Mouse (Mus musculus) MEL (cell line): ENCODE data around the gene Tnfaip2.

Experiments
- CTCF ChIP-seq, 3 experiments: IDR thresholded peaks in 2 of 3; conservative IDR thresholded peaks in 1 of 3; 2 replicates each; pipeline ENCODE4 v1.5.1; 2011 to 2012; ENCODE audit warnings: low read length in 3 of 3, low read depth in 2 of 3, mild to moderate bottlenecking in 2 of 3, improper control_type of control experiment in 1 of 3, inconsistent platforms in 1 of 3, mixed read lengths in 1 of 3, moderate library complexity in 1 of 3; ENCODE audit not compliant: control insufficient read depth in 1 of 3, insufficient read depth in 1 of 3, poor library complexity in 1 of 3, severe bottlenecking in 1 of 3
- ETS1 ChIP-seq: IDR thresholded peaks from 2 replicates; pipeline ENCODE4 v1.6.1; 2012; ENCODE audit warnings: low read depth, mild to moderate bottlenecking, inconsistent platforms, low read length, improper control_type of control experiment, moderate library complexity
- GATA1 ChIP-seq: IDR thresholded peaks from 2 replicates; pipeline ENCODE4 v1.6.1; 2011; ENCODE audit warnings: low read depth, low read length, improper control_type of control experiment
- POLR2A ChIP-seq, 2 experiments: IDR thresholded peaks; 2 replicates each; pipeline ENCODE4 v1.6.1; 2011 to 2012; ENCODE audit warnings: low read length in 2 of 2, mild to moderate bottlenecking in 2 of 2, control low read depth in 1 of 2, improper control_type of control experiment in 1 of 2, low read depth in 1 of 2, moderate library complexity in 1 of 2; ENCODE audit not compliant: control insufficient read depth in 1 of 2, insufficient read depth in 1 of 2, poor library complexity in 1 of 2
- POLR2AphosphoS5 ChIP-seq: IDR thresholded peaks from 2 replicates; pipeline ENCODE4 v1.6.1; 2012; ENCODE audit warnings: low read depth, borderline replicate concordance, mild to moderate bottlenecking, inconsistent platforms, low read length, moderate library complexity, mixed read lengths
- TAL1 ChIP-seq: IDR thresholded peaks from 2 replicates; pipeline ENCODE4 v1.6.1; 2012; ENCODE audit warnings: mild to moderate bottlenecking, inconsistent platforms, low read length, moderate library complexity, mixed read lengths
- TCF12 ChIP-seq: IDR thresholded peaks from 2 replicates; pipeline ENCODE4 v1.6.1; 2014; ENCODE audit warnings: low read depth, mild to moderate bottlenecking, inconsistent platforms, low read length, improper control_type of control experiment, moderate library complexity
- UBTF ChIP-seq: IDR thresholded peaks from 2 replicates; pipeline ENCODE4 v1.6.1; 2012; ENCODE audit warnings: low read depth, mild to moderate bottlenecking, inconsistent platforms, low read length, improper control_type of control experiment, moderate library complexity, borderline replicate concordance; ENCODE audit not compliant: insufficient read depth
- USF2 ChIP-seq, 2 experiments: IDR thresholded peaks; 2 replicates each; pipeline ENCODE4 v1.6.1; 2011 to 2012; ENCODE audit warnings: improper control_type of control experiment in 2 of 2, low read length in 2 of 2, borderline replicate concordance in 1 of 2, inconsistent platforms in 1 of 2, low read depth in 1 of 2, mild to moderate bottlenecking in 1 of 2; ENCODE audit not compliant: insufficient read depth in 1 of 2

DNA sequence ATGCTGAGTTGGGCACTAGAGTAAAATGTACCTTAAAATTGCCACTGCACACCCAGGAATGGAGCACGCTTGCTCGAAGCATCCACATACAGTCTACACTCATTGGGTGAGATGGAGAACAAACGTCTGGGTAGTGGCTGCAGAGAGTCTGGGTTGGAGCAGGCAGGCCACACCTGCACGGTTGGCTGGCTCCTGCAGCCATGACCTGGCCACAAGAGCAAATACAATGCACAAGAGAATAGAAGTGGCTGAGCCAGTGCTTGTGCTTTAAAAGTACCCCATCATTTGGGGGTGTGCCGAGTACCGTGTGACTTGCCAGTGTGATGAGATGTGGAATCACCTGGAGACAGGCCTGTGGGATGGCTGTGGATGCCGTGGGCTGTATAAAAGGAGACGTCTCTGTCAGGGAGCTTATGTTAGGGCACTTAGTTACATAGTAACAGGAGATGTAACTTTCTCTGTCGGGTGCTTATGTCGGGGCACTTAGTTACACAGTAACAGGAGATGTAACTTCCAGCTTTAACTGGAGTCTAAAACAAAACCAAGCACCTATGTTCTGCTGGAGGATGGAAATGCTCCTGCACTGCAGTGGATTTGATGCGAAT, 47.1 kb downstream of the Tnfaip2 start:
- TF ChIP-seq GATA1 = no peak
- no peak for TF ChIP-seq CTCF (IDR thresholded peaks at IDR 0.05 in 2 of 3, conservative IDR thresholded peaks at IDR 0.05 in 1 of 3; ENCODE audit: control insufficient read depth in 1 of 3, insufficient read depth in 1 of 3, low read depth in 2 of 3, low read length in 3 of 3, poor library complexity in 1 of 3, severe bottlenecking in 1 of 3)
- TF ChIP-seq POLR2AphosphoS5 = no peak
- TF ChIP-seq ETS1 = no peak
- TF ChIP-seq USF2 (IDR thresholded peaks at IDR 0.05; ENCODE audit: borderline replicate concordance in 1 of 2, insufficient read depth in 1 of 2, low read depth in 1 of 2, low read length in 2 of 2) = no peak
- no peak for TF ChIP-seq UBTF
- TF ChIP-seq POLR2A (IDR thresholded peaks at IDR 0.05; ENCODE audit: control insufficient read depth in 1 of 2, insufficient read depth in 1 of 2, low read depth in 1 of 2, low read length in 2 of 2, poor library complexity in 1 of 2) = no peak
- TF ChIP-seq TAL1 = no peak
- no peak for TF ChIP-seq TCF12
